Mouse (Mus musculus) hindbrain, postnatal 0 days (tissue): Measurements from ENCODE around the gene Asf1b. TPM values are rescaled to one million over a fixed set of nuclear protein-coding genes. Genes with fewer than 3 reads are reported as not detected.

ENCODE experiments used
- ATAC-seq: fragments of 200-750 bp; cut with Nextera tagmentation; 2 replicates; pipeline ENCODE4 v1.8.0; 2017; ENCODE audit warnings: mild to moderate bottlenecking, moderate TSS enrichment, moderate library complexity
- DNase-seq: peaks from one replicate; pipeline ENCODE4 v3.0.0-alpha.2; 2015; ENCODE audit warnings: low spot score
- H3K27ac ChIP-seq: fragments of 300-500 bp; sonication (generic); 2 replicates; pipeline ENCODE4 v1.5.1; 2014; ENCODE audit warnings: mild to moderate bottlenecking
- H3K27me3 ChIP-seq: fragments of 300-500 bp; sonication (generic); 2 replicates; pipeline ENCODE4 v1.6.1; 2014; ENCODE audit warnings: low read length, mixed read lengths; ENCODE audit not compliant: insufficient read depth
- H3K36me3 ChIP-seq: fragments of 300-500 bp; sonication (generic); 2 replicates; pipeline ENCODE4 v1.6.1; 2014; ENCODE audit warnings: low read length, mixed read lengths; ENCODE audit not compliant: insufficient read depth
- H3K4me1 ChIP-seq: fragments of 300-500 bp; sonication (generic); 2 replicates; pipeline ENCODE4 v1.6.1; 2014; ENCODE audit warnings: antibody characterized with exemption, low read length, mixed read lengths; ENCODE audit not compliant: insufficient read depth
- H3K4me2 ChIP-seq: fragments of 300-500 bp; sonication (generic); 2 replicates; pipeline ENCODE4 v1.6.1; 2014; ENCODE audit warnings: low read depth, mild to moderate bottlenecking, low read length, moderate library complexity, mixed read lengths
- H3K4me3 ChIP-seq: fragments of 300-500 bp; sonication (generic); 2 replicates; pipeline ENCODE4 v1.5.1; 2014; ENCODE audit warnings: low read length
- H3K9ac ChIP-seq: fragments of 300-500 bp; sonication (generic); replicated peaks from 2 replicates; pipeline ENCODE4 v1.6.1; 2014; ENCODE audit warnings: mild to moderate bottlenecking, low read length, moderate library complexity, mixed read lengths
- H3K9me3 ChIP-seq: fragments of 300-500 bp; sonication (generic); 2 replicates; pipeline ENCODE4 v1.6.1; 2016; ENCODE audit warnings: low read length, mixed read lengths
- CTCF ChIP-seq: IDR thresholded peaks from 2 replicates; pipeline ENCODE4 v1.5.1; 2016; ENCODE audit warnings: antibody characterized with exemption, control low read depth, low read depth
- WGBS: fragments of 180-500 bp; shearing (Covaris S2); extraction: QIAGEN DNeasy Blood & Tissue Kit; methylation state at CpG from one replicate; pipeline ENCODE4 v1.1.7; 2014; 5-methylcytosine and 5-hydroxymethylcytosine counted together
- polyA plus RNA-seq: library from polyadenylated mRNA; unstranded; fragments of >200 nt; fragmentation: Nextera tagmentation; extraction: Ambion mirVana; gene quantifications from 2 replicates; pipeline ENCODE4 v1.2.1, GENCODE M21; 2015
- total RNA-seq: library from RNA; depleted of rRNA; stranded (reverse); fragments of >200 nt; gene quantifications from 2 replicates; pipeline ENCODE4 v1.2.3, GENCODE M21; 2014

Asf1b gene
- total and polyA plus RNA-seq, 2 experiments from 2014 or later = 4.7 to 8.3 TPM

- Histone ChIP-seq H3K4me2 (peak overlapping the region; percentile 81), H3K4me1 (0 out of 2 replicates have a peak, but pooled peaks cover 4% of the 10 kb centered on the region), H3K36me3 (peaks cover 9% of the 10 kb centered on the region; the same call in 1 of the 2 replicates), H3K4me3 (peak overlapping the region; percentile 77), H3K27ac (peak overlapping the region; percentile 91), H3K9me3 (no peaks in the 10 kb centered on the region), H3K27me3 (no peaks in the 10 kb centered on the region), H3K9ac (peak overlapping the region; percentile 78)
- peak; percentile 83 for DNase-seq
- TF ChIP-seq CTCF = peak; percentile 64
- WGBS = 2% methylated on average over 57 of the region's 92 CpGs
- ATAC-seq = 0 out of 2 replicates have a peak, but pooled peaks have one; percentile 19
Observed at GRCm38 (mm10) chr8:83998231-83999056, 43.1 kb downstream of the Asf1b start.

- no peak for ATAC-seq
- peak overlapping the region; percentile 81 for H3K4me2 ChIP-seq
- no peak for DNase-seq
- H3K9ac ChIP-seq = peak overlapping the region; percentile 78
- peak overlapping the region; percentile 77 for H3K4me3 ChIP-seq
- TF ChIP-seq CTCF = no peak
- H3K9me3 ChIP-seq = no peaks in the 10 kb centered on the region
- no peak overlapping the region for H3K27ac ChIP-seq
- WGBS = 63% methylated on average over 16 of the region's 16 CpGs
- H3K36me3 ChIP-seq = peaks cover 9% of the 10 kb centered on the region; the same call in 1 of the 2 replicates
- no peaks in the 10 kb centered on the region for H3K27me3 ChIP-seq
- 0 out of 2 replicates have a peak, but pooled peaks cover 4% of the 10 kb centered on the region for H3K4me1 ChIP-seq
Observed at GRCm38 (mm10) chr8:83999057-83999705, 43.9 kb downstream of the Asf1b start.

- no peak for TF ChIP-seq CTCF
- 94% methylated on average over 2 of the region's 2 CpGs for WGBS
- H3K4me1 ChIP-seq = 0 out of 2 replicates have a peak, but pooled peaks cover 4% of the 10 kb centered on the region
- H3K9ac ChIP-seq = no peak overlapping the region
- no peak overlapping the region for H3K4me2 ChIP-seq
- DNase-seq (no peak), ATAC-seq (no peak)
- no peaks in the 10 kb centered on the region for H3K27me3 ChIP-seq
- no peaks in the 10 kb centered on the region for H3K9me3 ChIP-seq
- peaks cover 9% of the 10 kb centered on the region; the same call in 1 of the 2 replicates for H3K36me3 ChIP-seq
- H3K27ac ChIP-seq = no peak overlapping the region
- no peak overlapping the region for H3K4me3 ChIP-seq
Observed at GRCm38 (mm10) chr8:83999825-84000224, 44.5 kb downstream of the Asf1b start.

- Histone ChIP-seq H3K27me3 (no peaks in the 10 kb centered on the region), H3K4me3 (no peak within 1 kb of the TSS), H3K27ac (no peak within 1 kb of the TSS), H3K4me2 (no peak within 1 kb of the TSS), H3K9ac (peak within 1 kb of the TSS; percentile 17; the same call in 1 of the 2 replicates), H3K36me3 (peaks cover 4% of the 10 kb centered on the region; the same call in 1 of the 2 replicates), H3K9me3 (no peaks in the 10 kb centered on the region), H3K4me1 (0 out of 2 replicates have a peak, but pooled peaks cover 7% of the 10 kb centered on the region)
- ATAC-seq (no peak), DNase-seq (no peak)
- 31% methylated on average over 60 of the region's 61 CpGs for WGBS
- TF ChIP-seq CTCF = no peak
Observed at GRCm38 (mm10) chr8:84001281-84002000, 46.1 kb downstream of the Asf1b start, which contains the start of gene 1700067K01Rik. TSS of gene 1700067K01Rik (plus strand) at chr8:84001502.

GRCm38 (mm10) chr8:84002957-84003611, 47.8 kb downstream of the Asf1b start:
- Histone ChIP-seq H3K4me2 (no peak overlapping the region), H3K36me3 (peaks cover 4% of the 10 kb centered on the region; the same call in 1 of the 2 replicates), H3K9ac (no peak overlapping the region), H3K4me1 (0 out of 2 replicates have a peak, but pooled peaks cover 7% of the 10 kb centered on the region), H3K9me3 (no peaks in the 10 kb centered on the region), H3K27me3 (no peaks in the 10 kb centered on the region), H3K27ac (no peak overlapping the region), H3K4me3 (no peak overlapping the region)
- DNase-seq = no peak
- no peak for ATAC-seq
- no peak for TF ChIP-seq CTCF
- WGBS = 53% methylated on average over 12 of the region's 12 CpGs
